Mouse (Mus musculus) C2C12 (cell line): ENCODE results near the gene Ly86.

Source experiments
- CEBPB ChIP-seq: IDR thresholded peaks from one replicate; pipeline ENCODE4 v1.6.1; 2011; ENCODE audit warnings: low read depth, mild to moderate bottlenecking, control low read depth, moderate library complexity
- CTCF ChIP-seq: IDR thresholded peaks from one replicate; pipeline ENCODE4 v1.5.1; 2011; ENCODE audit not compliant: control insufficient read depth, insufficient read depth, insufficient read length
- FOSL1 ChIP-seq: IDR thresholded peaks from one replicate; pipeline ENCODE4 v1.8.0; 2011; ENCODE audit warnings: mild to moderate bottlenecking, low read length; ENCODE audit not compliant: poor library complexity, insufficient read depth, severe bottlenecking
- MAX ChIP-seq: IDR thresholded peaks from one replicate; pipeline ENCODE4 v1.6.1; 2011; ENCODE audit warnings: mild to moderate bottlenecking, control low read depth
- MYOD1 ChIP-seq: IDR thresholded peaks from one replicate; pipeline ENCODE4 v1.6.1; 2011; ENCODE audit warnings: low read depth; ENCODE audit not compliant: control insufficient read depth, insufficient read length
- MYOG ChIP-seq: IDR thresholded peaks from one replicate; pipeline ENCODE4 v1.6.1; 2011; ENCODE audit not compliant: control insufficient read depth, insufficient read length; ENCODE audit errors: extremely low read depth
- USF1 ChIP-seq: IDR thresholded peaks from one replicate; pipeline ENCODE4 v1.6.1; 2011; ENCODE audit warnings: low read depth, mild to moderate bottlenecking, control low read depth, moderate library complexity

DNA sequence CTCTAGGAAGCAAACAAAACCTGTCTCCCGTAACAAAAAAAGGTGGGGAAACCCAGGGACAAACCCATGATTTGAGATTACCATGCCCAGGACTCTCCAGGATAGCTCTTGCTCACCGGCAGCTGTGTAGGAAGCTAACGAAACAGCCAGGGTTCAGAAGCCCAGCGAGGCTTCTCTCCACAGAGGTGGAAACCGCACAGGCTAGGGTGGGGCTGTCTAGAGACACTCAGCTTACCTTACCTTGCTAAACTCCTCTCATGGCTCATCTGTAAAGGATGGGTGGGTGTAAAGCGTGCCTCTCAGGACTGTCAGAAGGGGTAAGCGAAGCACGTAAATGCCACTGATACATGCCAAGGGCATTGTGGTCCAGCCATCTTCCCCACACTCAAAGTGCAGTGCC, 94.9 kb downstream of the Ly86 start:
- no peak for TF ChIP-seq CTCF
- no peak for TF ChIP-seq USF1
- TF ChIP-seq MYOG = no peak
- TF ChIP-seq MAX = no peak
- TF ChIP-seq FOSL1 = no peak
- TF ChIP-seq MYOD1 = no peak
- no peak for TF ChIP-seq CEBPB
